Mouse (Mus musculus) kidney, adult 2 months (tissue): ENCODE measurements around the gene Ddah1. TPM values are rescaled to one million over a fixed set of nuclear protein-coding genes. Genes with fewer than 3 reads are reported as not detected.

Experiments used
- DNase-seq: peaks from one replicate; pipeline ENCODE4 v3.0.0; 2021
- H3K27ac ChIP-seq: fragments of 200-500 bp; 2 replicates; pipeline ENCODE4 v1.5.1; 2012; ENCODE audit warnings: low read depth, low read length, control low read depth, inconsistent platforms; ENCODE audit not compliant: insufficient read depth
- H3K27me3 ChIP-seq: fragments of 200-500 bp; replicated peaks from 2 replicates; pipeline ENCODE4 v1.6.1; 2012; ENCODE audit warnings: mild to moderate bottlenecking, moderate library complexity, low read length, inconsistent platforms; ENCODE audit not compliant: control insufficient read depth, insufficient read depth
- H3K36me3 ChIP-seq: fragments of 200-500 bp; 2 replicates; pipeline ENCODE4 v1.6.1; 2012; ENCODE audit warnings: mild to moderate bottlenecking, moderate library complexity, low read length, inconsistent platforms; ENCODE audit not compliant: control insufficient read depth, insufficient read depth
- H3K4me1 ChIP-seq: fragments of 200-500 bp; 2 replicates; pipeline ENCODE4 v1.6.1; 2011; ENCODE audit warnings: low read length; ENCODE audit not compliant: control insufficient read depth, insufficient read depth
- H3K4me3 ChIP-seq: fragments of 200-500 bp; 2 replicates; pipeline ENCODE4 v1.5.1; 2011; ENCODE audit warnings: mild to moderate bottlenecking, low read depth, low read length, control low read depth; ENCODE audit not compliant: insufficient read depth
- CTCF ChIP-seq: fragments of 200-500 bp; conservative IDR thresholded peaks from 2 replicates; pipeline ENCODE4 v1.5.1; 2011; ENCODE audit warnings: low read depth, mild to moderate bottlenecking, control low read depth, low read length, moderate library complexity, mixed read lengths; ENCODE audit not compliant: insufficient read depth, insufficient read length
- POLR2A ChIP-seq: fragments of 200-500 bp; IDR thresholded peaks from one replicate; pipeline ENCODE4 v1.6.1; 2011; ENCODE audit warnings: low read depth, low read length, control low read depth
- WGBS: fragments of 180-500 bp; shearing (Covaris S2); methylation state at CpG from one replicate; pipeline ENCODE4 v1.1.7; 2018; 5-methylcytosine and 5-hydroxymethylcytosine counted together
- polyA plus RNA-seq: library from polyadenylated mRNA; depleted of rRNA; stranded (reverse); fragments of >200 nt; gene quantifications from 2 replicates; pipeline ENCODE4 v1.2.3, GENCODE M21; 2012

Ddah1 gene
- polyA plus RNA-seq, 1 experiment, result 159 TPM

DNA sequence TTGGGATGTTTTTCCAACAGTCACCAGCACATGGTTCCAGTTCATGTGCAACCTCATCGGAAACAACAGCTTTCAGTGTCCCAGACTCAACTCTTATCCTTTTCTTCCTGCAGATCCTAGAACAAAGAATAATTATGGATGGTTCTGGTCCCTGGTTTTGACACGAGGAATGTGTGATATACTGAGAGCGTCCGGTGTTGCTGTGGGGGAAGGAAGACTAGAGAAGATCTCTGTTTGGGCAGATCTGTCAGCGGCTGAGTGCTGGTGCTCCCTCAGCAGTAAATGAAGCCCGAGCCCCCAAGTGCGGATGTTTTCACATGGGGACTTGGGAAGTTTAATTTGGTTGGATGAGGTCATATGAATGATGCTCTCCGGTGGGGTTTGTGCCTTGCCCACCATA, 23.6 kb upstream of the Ddah1 start:
- Histone ChIP-seq H3K27ac (no peak overlapping the region), H3K36me3 (no peaks in the 10 kb centered on the region), H3K4me1 (0 out of 2 replicates have a peak, but pooled peaks cover 3% of the 10 kb centered on the region), H3K4me3 (no peak overlapping the region), H3K27me3 (no peaks in the 10 kb centered on the region)
- WGBS, result 70% methylated on average over 8 of the region's 8 CpGs
- no peak for DNase-seq
- TF ChIP-seq CTCF (no peak), POLR2A (no peak)

DNA sequence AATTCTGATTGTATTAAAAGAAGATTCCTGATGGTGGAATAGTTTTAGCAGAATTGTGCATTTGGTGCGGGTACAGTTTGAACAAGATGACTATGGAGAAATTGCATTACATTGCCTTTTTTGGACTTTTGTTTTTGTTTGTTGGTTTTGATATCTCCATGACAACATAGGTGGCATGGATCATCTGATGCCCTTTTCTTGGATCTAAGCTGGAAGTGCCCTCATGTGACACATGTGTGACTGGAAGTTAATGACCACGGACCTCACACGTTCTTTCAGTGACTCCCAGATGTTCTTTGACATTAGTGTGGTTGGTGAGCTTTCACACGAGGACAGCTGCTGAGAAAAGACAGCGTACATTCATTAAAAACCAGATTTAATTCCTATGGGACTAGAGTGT, 21.9 kb upstream of the Ddah1 start:
- WGBS, result 72% methylated on average over 5 of the region's 5 CpGs
- 0 out of 2 replicates have a peak, but pooled peaks cover 3% of the 10 kb centered on the region for H3K4me1 ChIP-seq
- no peaks in the 10 kb centered on the region for H3K36me3 ChIP-seq
- H3K27ac ChIP-seq, result no peak overlapping the region
- DNase-seq, result no peak
- TF ChIP-seq POLR2A (no peak), CTCF (no peak)
- no peak overlapping the region for H3K4me3 ChIP-seq
- H3K27me3 ChIP-seq, result no peaks in the 10 kb centered on the region

DNA sequence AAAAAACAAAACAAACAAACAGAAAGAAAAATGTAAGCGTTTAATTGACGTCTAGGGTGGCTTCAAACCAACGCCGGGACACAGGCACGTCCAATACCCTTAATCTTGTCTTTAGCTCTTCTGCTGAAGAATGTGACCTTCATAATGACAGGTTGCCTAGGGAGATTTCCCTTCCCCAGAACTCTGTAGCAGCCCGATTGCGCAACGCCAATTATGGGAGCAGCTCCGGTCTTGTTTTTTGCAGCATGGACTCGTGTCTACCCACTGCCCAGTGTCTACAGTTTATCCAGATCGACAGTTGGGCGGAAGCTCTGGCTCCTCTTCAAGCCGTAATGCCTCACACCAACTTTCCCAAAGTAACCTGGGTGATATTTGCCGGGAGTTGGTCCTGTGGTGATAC, 19.8 kb upstream of the Ddah1 start:
- DNase-seq, result no peak
- 92% methylated on average over 14 of the region's 14 CpGs for WGBS
- no peaks in the 10 kb centered on the region for H3K36me3 ChIP-seq

DNA sequence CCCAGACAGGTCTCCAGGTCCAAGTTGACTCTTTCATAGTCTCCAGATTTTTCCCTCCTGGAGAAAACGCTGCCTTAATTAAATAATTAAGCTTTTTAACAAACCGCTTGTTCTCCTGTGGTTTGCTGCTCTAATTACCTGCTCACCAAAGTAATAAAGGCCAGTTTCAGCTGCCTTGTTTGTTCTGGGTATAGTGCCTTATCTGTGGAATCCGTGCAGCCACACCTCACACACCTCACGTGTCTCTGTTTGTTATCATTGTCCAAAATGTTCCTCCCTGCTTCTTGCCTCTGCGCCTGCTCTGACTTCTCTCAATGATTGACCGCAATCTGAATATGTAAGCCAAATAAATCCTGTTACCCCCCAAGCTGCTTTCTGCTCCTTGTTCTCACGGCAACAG, 18.6 kb upstream of the Ddah1 start:
- Histone ChIP-seq H3K4me1 (0 out of 2 replicates have a peak, but pooled peaks cover 3% of the 10 kb centered on the region), H3K36me3 (no peaks in the 10 kb centered on the region), H3K27me3 (no peaks in the 10 kb centered on the region), H3K4me3 (no peak overlapping the region), H3K27ac (no peak overlapping the region)
- TF ChIP-seq POLR2A (no peak), CTCF (no peak)
- DNase-seq, result no peak
- 56% methylated on average over 7 of the region's 7 CpGs for WGBS

More for the DNA sequence above, 19.8 kb upstream of the Ddah1 start:
- Histone ChIP-seq H3K27me3 (no peaks in the 10 kb centered on the region), H3K4me3 (no peak overlapping the region), H3K27ac (no peak overlapping the region), H3K4me1 (0 out of 2 replicates have a peak, but pooled peaks cover 3% of the 10 kb centered on the region)
- TF ChIP-seq POLR2A (no peak), CTCF (no peak)

DNA sequence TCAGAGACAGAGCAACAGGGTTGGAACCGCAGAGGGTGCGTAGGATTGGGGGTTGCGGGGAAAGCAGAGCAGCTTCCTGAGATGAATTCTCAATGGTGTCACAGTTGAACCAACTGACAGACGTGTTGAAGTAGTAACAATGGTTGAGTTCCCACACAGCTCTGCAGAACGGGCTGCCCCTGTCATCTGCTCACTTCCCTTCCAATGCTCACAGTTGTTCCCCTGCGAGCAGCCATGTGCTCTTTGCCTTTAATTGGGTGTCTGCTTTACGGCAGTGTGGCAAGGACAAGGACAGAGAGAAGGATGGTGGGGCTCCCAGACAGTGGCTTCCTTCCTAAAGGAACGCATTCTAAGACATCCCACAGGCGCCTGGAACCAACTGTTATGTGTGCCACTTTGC, 15.4 kb upstream of the Ddah1 start:
- H3K4me1 ChIP-seq, result no peaks in the 10 kb centered on the region
- H3K4me3 ChIP-seq, result no peak overlapping the region
- H3K27me3 ChIP-seq, result no peaks in the 10 kb centered on the region
- no peak overlapping the region for H3K27ac ChIP-seq
- no peaks in the 10 kb centered on the region for H3K36me3 ChIP-seq
- no peak for DNase-seq
- WGBS, result 68% methylated on average over 9 of the region's 9 CpGs
- TF ChIP-seq POLR2A, result no peak
- TF ChIP-seq CTCF, result no peak

DNA sequence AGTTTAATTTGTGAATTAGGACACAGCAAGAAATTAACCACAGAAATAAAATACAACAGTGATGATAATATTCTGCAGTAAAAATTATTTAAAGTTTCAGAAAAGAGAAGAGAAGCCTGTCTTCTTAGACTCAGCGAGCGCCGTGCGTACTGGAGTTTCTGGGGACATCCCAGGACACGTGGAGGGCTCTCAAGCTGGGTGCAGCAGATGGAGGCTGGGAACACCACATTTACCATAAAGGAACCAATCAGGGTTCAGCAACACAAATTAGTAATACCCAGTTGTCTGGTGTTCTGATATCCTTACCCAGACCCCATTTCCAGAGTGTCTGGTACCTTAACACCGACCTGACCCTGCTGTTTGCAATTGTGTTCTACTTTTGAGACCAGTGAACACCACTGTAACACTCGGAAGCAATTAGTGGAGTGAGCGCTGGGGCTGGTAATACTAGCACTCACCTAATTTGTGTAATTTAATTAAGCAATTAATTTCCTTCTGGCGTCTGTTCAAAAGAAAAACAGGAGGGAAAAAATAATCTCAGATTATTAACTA, 14.9 kb upstream of the Ddah1 start:
- Histone ChIP-seq H3K4me3 (no peak overlapping the region), H3K36me3 (no peaks in the 10 kb centered on the region), H3K27ac (no peak overlapping the region), H3K27me3 (no peaks in the 10 kb centered on the region), H3K4me1 (no peaks in the 10 kb centered on the region)
- 76% methylated on average over 9 of the region's 9 CpGs for WGBS
- TF ChIP-seq CTCF (no peak), POLR2A (no peak)
- DNase-seq, result no peak

DNA sequence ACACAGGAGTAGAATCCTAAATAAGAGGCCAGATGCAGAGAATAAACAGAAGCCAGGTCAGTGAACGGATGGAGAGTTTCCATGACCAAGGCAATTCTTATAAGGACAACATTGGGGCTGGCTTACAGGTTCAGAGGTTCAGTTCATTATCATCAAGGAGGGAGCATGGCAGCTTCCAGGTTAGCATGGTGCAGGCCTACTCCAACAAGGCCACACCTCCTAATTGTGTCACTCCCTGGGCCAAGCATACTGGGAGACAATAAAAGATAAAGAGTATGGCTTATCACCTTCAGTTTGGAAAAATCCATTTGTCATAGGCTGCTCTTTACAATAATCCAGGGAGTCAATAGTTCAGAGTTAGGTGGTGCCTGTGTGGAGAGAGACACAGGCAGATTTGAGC, 9.8 kb upstream of the Ddah1 start:
- Histone ChIP-seq H3K27me3 (no peaks in the 10 kb centered on the region), H3K4me3 (no peak overlapping the region), H3K27ac (no peak overlapping the region), H3K36me3 (no peaks in the 10 kb centered on the region), H3K4me1 (no peaks in the 10 kb centered on the region)
- TF ChIP-seq POLR2A (no peak), CTCF (no peak)
- DNase-seq, result no peak
- 91% methylated on average over 1 of the region's 1 CpGs for WGBS
